Mouse (Mus musculus) heart, adult 18-20 months (tissue): ENCODE data around the gene Oma1. TPM values are rescaled to one million over a fixed set of nuclear protein-coding genes. Genes with fewer than 3 reads are reported as not detected.

ENCODE experiments used
- DNase-seq, 2 experiments: peaks; one replicate each; pipeline ENCODE4 v3.0.0; 2021 to 2022; ENCODE audit warnings: mixed read lengths in 1 of 2
- total RNA-seq, 2 experiments: library from RNA; stranded (reverse); gene quantifications; 2 replicates each; pipeline ENCODE4 v1.2.3; 2021

The Oma1 gene
- total RNA-seq, 2 experiments from 2014 or later: 32.1 to 36.0 TPM

GRCm38 (mm10) chr4:103357457-103357856 is 43.8 kb downstream of the Oma1 start:
- DNase-seq: no peak

- DNase-seq: no peak
These were observed 45.4 kb downstream of the Oma1 start for GRCm38 (mm10) chr4:103358941-103359448.

- no peak for DNase-seq
These were observed 68.6 kb downstream of the Oma1 start for GRCm38 (mm10) chr4:103382171-103382570.

- DNase-seq: no peak
These were observed 71.4 kb downstream of the Oma1 start for GRCm38 (mm10) chr4:103385031-103385430.

- DNase-seq: no peak
These were observed 72.5 kb downstream of the Oma1 start for GRCm38 (mm10) chr4:103385835-103386787.

- no peak for DNase-seq
These were observed 73.7 kb downstream of the Oma1 start for GRCm38 (mm10) chr4:103387292-103387691.

- DNase-seq: no peak
These were observed 75.0 kb downstream of the Oma1 start for GRCm38 (mm10) chr4:103388530-103389178.

- DNase-seq: no peak
These were observed 76.0 kb downstream of the Oma1 start for GRCm38 (mm10) chr4:103389583-103389982.

- DNase-seq: no peak
These were observed 76.9 kb downstream of the Oma1 start for GRCm38 (mm10) chr4:103390499-103390898.

GRCm38 (mm10) chr4:103395066-103395465 is 81.5 kb downstream of the Oma1 start:
- DNase-seq: no peak

- no peak for DNase-seq
These were observed 82.3 kb downstream of the Oma1 start for GRCm38 (mm10) chr4:103395905-103396304.

- no peak for DNase-seq
These were observed 83.3 kb downstream of the Oma1 start for GRCm38 (mm10) chr4:103396876-103397275.

GRCm38 (mm10) chr4:103402581-103402980 is 89.0 kb downstream of the Oma1 start:
- DNase-seq: no peak

GRCm38 (mm10) chr4:103405321-103405720 is 91.7 kb downstream of the Oma1 start:
- no peak for DNase-seq

GRCm38 (mm10) chr4:103410217-103410799 is 96.7 kb downstream of the Oma1 start:
- no peak for DNase-seq

Other genes with a start within 250 kb of the Oma1 start
- 10 to 100 TPM; 30.0 to 34.5 TPM for gene Mier1, start 199.4 kb upstream of the Oma1 start, total RNA-seq
- under 1 TPM; 0.52 to 0.93 TPM for gene Wdr78, start 199.3 kb upstream of the Oma1 start, total RNA-seq
- gene Slc35d1, start 98.6 kb upstream of the Oma1 start, total RNA-seq: 1 to 10 TPM; 5.8 to 8.6 TPM
- gene 4921539E11Rik, start 22.9 kb upstream of the Oma1 start, total RNA-seq: not detected